Mouse (Mus musculus): ENCODE results near the gene Tspyl3.
"Not testable (repeated sequence)": the region's sequence is repeated elsewhere in the genome, so short reads cannot be mapped to it uniquely, and the experiment has no call there.

Gene Tspyl3

DNA sequence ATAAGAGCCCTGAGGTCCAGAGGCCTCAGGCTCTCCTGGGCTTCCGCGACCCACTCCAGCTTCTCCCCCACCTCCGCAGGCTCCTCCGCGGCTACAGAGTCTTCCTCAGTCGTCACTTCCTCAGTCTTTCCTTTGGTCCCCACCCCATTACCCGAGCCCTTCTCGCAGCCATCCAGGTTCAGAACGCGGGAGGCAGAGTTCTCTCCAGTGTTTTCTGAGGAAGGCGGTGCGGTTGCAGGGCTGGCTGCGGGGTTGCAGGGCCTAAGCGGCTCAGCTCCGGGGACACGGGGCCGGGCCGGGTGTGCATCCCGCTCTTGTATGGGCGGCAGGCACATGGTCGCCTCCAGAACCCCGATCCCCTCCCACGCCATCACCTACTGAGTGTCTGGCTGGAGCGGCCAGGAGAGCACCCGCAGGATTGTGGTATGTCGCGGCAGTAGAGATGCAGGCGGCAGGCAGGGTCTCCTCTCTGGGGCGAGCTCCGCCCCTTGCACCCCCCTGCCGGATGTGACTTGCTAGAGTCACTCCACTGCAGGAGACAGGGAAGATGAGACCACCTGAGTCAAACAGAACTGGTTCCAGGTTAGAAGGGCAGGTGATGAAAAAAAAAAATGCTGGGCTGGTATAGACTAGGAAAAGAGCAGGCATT, at the start of gene Tspyl3:
Tspyl3 (minus strand) TSS at position 496 of the 649 bp plus-strand sequence.
- DNase-seq = no peak

DNA sequence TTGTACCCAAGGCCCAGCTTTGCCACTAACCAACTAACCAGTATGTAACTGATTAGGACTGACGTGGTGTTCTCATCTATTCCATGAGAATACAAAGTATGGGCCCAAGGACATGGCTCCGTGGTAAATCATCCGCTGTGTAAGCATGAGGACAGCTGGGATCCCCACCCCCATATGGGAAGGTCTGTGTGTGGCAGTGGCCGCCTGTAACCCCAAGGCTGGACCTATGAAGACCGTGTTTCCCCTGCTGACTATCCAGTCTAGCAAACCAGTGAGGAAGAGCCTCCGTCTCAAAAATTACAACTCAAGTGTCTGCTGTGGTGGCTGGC, 49.6 kb upstream of the Tspyl3 start:
- no peak for DNase-seq

DNA sequence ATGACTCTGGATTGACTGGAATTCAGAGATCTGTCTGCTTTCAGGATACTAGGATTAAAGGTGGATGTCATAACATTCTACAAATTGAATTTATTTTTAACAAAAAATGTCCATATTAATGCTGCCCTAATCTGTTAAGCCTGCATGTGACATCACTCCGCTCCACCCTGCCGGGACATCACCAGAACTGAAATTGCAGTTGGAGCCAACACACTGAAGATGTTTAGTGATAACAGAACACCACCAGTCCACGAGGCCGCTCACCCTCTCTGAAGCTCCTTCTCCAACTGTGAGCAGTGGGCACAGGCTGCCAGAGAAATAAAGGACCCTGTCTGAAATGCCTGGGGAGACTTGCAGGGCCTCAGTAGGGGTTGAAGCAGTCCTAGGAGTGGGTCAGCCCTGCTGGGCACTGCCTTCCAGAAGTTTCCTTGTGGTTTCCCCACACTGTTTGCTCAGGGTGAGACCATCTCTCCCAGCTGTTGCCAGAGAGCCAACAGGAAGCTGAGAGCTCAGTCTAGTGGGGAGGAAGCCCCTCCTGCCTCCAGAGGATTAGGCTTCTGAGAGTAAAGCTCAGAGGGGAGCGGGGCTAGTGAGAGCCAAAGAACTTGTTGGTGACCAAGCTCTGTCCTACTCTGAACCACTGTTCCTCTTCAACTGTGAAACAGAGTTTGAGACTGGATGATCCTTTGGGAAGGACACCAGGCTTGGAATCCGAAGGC, 49.1 kb upstream of the Tspyl3 start:
- DNase-seq = not testable (repeated sequence)

DNA sequence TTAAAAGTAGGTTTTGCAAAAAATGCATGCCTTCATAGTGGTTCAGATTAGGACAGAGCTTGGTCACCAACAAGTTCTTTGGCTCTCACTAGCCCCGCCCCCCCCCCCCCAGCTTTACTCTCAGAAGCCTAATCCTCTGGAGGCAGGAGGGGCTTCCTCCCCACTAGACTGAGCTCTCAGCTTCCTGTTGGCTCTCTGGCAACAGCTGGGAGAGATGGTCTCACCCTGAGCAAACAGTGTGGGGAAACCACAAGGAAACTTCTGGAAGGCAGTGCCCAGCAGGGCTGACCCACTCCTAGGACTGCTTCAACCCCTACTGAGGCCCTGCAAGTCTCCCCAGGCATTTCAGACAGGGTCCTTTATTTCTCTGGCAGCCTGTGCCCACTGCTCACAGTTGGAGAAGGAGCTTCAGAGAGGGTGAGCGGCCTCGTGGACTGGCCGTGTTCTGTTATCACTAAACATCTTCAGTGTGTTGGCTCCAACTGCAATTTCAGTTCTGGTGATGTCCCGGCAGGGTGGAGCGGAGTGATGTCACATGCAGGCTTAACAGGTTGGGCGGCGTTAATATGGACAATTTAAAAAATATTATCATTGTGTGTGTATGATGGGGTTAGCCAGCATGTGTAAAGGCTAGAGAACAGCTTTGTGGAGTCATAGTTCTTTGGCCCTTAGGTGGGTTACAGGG, 45.1 kb upstream of the Tspyl3 start:
- not testable (repeated sequence) for DNase-seq

DNA sequence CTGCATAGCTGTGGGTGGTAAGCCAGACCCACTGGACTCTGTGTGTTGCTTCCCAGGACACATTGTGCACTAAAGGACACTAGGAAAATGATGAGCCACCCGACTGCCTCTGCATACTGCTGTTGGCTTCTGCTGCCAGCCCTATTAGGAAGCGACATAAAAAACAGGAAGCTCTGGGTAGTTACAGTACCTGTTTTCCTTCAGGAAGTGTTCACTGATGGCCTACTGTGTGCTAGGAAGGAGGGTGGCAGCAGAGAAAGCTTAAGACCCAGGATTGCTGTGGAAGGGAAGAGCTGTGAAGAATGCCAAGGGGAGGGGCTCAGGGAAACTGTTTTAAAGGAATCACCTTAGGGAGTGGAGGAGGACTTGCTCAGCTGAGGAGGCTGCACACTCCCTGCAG, 42.1 kb upstream of the Tspyl3 start:
- no peak for DNase-seq

DNA sequence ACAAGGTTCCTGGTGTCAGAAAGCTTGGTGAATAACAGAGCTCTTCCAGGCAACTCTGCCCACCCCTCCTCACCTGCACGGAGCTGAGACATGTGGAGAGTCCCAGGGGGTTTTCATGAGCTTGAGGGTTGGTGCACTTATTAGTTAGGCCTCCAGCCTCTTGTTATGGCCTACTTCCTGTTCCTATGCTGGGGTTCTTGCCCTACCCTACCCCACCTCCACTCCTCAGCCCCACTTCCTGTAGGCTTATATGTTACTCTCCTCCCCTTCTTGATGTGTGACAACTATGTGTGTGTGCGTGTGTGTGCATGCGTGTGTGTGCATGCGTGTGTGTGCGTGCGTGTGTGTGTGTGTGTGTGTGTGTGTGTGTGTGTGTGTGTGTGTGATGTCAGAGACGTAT, 37.8 kb upstream of the Tspyl3 start:
- no peak for DNase-seq

DNA sequence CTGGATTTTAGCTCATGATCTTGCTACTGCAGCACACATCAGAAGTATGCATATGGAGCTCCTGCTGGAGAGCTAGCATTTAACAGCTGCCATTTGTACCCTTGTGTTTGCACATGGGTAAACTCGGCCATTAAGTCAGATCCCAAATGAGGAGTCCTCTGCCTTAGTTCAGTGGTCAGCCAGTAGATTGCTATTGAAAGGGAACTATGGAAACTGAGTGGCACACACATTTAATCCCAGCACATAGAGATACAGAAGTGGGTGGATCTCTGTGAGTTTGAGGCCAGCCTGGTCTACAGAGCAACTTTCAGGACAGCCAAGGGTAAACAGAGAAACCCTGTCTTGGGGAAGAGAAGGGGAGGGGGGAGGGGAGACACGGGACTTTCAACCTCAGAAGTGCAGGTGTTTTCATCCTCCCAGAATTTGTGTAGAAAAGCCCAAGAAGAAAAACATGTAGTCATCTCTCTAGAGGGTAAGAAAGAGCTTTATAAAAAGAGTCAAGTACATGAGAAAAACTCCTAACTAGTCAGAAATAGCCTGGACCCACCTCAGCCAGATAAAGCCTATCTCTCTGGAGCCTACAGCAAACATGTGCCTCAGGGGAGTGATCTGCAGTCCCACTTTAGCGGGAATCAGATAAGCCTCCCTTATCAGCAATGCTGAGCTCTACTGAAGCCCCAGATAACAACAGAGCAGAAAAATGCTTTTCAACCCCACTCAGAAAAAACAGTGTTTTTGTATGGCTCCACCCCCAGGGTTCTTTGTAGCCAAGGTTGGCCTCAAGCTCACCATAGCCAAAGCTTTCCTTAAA, 34.8 kb upstream of the Tspyl3 start:
- no peak for DNase-seq

DNA sequence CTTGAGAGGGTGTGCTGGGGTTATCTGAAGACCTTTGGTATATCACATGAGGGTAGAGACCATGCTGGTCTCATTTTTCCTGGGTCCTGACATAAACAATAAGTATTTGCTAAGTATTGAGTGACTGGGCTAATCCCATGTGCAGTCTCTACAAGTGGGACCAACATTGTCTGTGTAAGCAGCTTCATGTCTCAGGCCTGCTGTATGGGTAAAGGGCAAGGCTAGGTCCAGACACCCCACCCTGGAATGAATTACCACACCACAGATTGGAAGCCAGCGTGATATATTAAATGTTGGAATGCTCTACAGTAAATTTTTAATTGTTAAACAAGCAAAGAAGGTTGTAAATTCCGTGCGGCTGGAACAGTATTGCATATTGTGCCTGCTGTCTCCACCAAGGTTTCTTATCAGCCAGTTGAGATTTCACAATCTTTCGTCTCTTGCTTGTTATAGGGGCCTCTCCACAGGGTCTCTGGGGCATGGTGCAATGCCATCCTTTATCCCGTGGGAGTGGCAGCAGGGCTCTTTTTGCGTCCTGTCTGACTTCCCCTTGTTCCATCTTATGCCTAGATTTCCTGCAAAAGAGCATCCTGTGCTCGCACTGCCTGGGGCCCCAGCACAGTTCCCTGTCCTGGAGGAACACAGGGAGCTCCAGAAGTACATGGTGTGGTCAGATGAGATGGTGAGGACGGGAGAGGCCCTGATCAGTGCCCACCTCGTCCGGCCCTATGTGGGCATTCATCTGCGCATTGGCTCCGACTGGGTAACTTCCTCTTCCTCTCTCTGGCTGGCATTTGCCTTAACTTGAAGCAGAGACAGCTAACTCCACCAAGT, 34.0 kb upstream of the Tspyl3 start:
- no peak for DNase-seq

DNA sequence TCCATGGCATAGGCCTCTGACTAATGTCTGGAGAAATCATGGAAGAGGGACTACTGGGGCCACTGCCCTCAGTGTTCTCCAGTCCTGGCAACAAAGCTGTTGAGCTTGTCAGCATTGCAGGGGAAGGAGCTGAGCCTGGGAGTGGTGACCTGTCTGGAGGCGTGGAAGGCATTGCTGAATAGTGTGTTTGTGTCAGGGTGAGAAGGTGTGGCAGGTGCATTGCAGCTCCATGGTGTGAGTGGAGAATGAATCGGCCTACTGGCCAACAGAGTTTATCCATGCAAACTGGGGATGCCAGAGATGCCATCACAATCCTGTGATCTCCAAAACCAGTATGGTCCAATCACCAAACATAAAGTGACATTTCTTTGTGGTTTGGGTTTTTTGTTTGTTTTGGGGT, 31.4 kb upstream of the Tspyl3 start:
- no peak for DNase-seq

DNA sequence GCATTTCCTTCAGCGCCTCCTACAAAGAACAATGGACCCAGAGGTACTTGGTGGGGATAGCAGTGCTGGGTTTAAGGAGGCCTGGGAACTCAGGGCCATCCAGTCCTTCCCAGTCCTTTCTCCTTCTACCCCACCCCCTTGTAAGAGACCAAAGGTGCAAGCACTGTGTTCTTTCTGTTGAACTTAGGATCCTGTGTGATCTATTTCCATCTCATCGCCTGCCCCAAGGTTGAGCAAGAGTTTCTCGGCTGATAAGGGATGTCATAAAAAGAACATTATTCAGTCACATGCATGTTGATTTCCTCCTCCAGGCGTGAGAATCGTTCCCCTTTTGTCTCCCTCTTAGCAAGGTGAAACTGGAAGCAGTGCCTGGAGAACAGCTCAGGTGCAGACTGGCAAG, 24.5 kb upstream of the Tspyl3 start:
- DNase-seq = no peak

DNA sequence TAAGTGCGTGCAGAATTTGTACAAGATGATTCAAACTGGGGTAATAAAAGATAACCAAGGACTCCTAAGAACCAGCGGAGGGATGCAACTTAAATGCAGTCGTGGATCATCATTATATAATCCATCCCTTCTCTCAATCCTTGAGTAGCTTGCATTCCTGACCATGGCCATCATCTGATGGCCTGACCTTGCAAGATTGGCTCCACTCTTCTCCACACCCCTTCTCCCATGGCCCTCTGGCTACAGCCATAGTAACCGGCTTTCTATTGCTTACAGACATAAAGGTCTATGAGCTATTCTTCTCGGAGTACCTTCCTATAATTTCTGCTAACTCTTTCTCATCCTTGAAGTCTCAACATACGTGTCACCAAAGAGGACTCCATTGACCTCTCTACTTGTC, 16.9 kb upstream of the Tspyl3 start:
- DNase-seq = no peak

DNA sequence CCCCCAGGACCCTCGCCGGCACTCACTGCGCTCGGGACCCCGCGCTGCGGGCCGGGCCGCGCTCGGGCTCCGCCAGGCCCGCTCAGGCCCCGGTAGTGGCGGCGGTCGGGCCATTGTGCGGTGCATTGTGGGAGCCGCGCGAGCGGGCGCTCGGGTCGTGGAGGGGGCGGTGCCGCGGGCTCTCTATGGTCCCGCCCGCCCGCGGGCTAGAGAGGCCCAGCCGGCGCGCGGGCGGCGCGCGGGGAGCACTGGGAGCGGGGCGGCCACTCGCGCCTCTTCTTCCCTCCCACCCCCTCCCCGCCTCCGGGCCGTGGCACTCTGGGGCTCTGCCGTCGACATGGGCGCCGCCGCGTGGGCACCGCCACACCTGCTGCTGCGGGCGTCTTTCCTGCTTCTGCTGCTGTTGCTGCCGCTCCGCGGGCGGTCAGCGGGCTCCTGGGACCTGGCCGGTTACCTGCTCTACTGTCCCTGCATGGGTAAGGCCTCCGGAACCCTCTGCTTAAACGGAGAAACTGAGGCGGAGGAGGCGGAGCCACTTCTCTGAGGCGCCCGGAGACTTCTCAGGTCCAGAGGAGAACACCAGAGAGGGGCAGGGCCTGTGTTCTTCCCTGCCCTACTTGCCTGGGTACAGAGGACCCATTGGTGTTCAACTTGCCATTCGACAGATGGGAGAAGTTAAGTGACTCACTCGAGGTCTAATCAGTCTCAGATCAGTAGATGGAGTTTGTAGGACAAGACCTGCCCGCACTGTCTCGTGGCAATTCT, 16.2 kb upstream of the Tspyl3 start, which contains the start of the genes Plagl2 and Pofut1:
Plagl2 (minus strand) TSS at position 177 of the 765 bp plus-strand sequence.
Pofut1 (plus strand) TSS at position 284 of the 765 bp plus-strand sequence.
- peak; percentile 89 for DNase-seq

DNA sequence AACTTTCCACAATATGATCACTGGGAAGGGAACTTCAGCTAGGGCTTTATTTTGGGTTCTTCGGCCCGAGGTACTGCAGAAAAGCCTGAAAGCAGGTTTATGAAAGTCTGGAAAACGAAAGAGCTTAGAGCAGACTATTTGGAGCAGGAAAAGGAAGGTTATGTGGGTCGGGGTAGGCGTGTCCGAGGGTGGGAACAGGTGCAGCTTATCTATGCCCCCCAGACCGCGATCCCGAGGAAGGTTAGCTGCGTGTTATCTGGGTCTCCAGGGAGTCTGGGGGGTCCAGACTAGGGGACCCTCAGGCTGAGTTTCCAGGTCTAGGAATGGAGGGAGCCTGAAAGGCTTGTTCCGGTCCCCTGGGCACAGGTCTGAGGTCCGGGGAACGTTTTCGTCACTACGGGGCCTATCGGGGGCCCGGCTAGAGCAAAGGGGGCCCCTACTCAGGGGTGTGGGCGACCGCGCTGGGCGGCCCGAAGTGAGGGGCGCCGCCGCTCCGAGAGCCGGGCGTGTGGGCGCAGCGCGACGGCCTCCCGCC, 15.5 kb upstream of the Tspyl3 start:
- no peak for DNase-seq

DNA sequence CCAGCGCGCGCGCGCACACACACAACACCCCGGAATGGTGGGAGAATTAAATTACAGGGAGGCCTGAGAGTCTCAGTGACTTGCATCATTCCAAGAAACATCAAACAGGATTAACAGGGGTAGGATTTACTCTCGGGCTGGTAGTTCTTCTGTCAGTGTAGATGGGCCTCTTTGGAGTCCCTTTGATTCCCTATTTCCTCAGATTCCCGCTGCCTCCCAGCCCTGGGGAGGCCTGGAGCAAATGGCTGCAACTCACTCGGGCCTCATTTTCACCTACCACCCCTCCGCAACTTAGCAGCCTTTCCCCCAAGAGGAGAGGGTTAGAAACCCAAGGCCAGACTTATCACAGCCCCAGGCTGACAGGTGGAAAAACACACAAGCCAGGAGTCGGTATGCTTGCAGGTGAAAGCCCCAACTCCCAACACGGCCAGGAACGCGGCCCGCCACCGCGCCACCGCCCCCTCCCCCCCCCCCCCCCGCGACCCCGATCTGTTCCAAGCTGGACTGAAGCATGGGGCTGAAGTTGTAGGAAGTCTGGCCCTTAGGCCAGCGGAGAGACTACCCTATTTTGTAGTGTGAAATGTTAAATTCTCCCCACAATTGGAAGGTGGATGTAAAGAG, 14.7 kb upstream of the Tspyl3 start:
- DNase-seq = no peak

DNA sequence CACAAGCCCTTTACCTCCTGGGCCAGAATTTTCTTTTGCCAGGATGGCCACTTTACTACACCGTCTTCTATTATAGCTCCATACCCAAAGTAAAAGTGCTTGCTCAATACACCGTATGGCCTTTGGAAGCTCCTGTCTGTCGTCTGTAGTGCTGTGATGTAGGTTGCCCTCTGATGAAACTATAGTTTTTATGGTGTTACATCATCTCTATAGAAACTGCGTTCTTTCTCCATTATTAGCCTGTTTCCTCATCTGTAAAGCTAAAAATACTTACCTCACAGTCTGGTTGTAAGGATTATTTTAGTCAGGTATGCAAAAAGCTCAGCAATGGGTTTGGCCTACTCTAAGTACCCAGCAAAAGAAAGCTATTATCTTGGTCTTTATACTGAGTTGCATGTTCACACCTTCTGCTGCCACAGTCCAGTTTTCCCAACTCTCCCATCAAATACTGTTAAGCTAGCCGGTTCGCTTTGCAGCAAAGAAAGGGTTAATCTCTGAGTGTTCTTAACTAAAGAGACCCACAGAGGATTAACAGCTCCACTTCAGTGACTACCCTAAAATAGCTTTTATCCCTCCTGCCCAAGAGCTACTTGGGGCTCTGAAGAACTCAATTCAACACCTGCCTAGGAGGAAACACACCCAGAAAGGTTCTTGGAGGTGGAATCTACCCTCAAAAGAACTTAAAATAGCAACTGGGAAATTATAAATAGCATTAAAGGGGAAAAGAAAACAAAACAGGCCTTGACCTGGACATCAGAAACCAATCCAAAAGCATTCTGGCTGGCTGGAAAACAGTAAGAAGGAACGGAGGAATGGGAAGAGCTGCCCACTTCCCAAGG, 14.0 kb upstream of the Tspyl3 start:
- DNase-seq = no peak

DNA sequence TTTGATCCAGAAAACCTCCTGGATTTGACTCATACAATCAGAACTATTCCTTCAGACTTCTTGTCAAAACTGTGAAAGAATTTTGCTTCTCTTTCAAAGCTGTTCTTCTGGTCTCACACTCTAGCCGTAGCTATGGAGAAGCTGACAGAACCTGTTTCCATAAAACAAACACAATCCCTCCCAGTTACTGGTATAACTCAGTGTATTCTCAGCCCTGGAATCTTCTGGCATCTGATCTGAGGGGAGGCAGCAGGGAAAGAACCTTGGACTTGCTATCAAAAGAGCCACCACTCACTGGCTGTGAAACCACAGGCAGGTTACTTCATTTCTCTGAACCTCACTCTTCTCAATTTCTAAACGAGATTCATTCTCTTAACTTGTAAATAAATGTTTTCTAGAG, 13.2 kb upstream of the Tspyl3 start:
- no peak for DNase-seq

DNA sequence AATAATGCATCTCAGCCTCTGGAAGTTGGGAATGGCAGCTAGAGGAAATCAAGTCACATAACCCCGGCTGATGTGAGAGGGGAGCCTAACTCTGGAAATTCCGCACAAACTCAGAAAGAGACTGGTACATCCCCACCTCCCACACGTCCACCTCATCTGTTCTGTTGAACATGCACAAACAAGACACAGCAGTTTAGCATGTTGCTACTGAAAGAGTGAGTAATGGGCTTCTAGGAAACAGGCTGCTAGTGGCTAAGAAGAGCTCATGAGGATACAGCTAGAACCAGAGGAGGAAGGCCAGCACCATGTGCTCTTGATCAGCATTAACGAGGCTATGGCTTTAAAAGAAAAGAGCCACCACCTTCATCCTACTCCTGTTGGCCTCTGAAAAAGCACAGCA, 12.7 kb upstream of the Tspyl3 start:
- DNase-seq = no peak

DNA sequence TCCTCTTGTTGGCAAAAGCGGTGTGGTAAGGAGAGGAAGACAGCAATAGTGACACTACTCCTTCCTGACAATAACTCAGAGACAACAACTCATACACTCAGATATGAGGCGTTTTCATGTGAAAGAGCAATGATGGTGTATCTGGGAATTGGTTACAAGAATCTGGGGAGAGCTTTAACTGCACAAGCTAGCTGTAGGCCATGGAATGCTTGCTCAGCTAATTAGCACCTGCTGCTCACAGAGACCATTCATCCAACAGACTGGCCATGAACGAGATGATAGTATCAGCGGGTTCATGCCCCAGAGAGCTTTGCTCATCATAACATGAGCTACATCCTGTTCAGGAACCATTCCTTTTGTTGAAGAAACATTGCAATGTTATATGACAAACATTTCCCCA, 12.0 kb upstream of the Tspyl3 start:
- DNase-seq = no peak

DNA sequence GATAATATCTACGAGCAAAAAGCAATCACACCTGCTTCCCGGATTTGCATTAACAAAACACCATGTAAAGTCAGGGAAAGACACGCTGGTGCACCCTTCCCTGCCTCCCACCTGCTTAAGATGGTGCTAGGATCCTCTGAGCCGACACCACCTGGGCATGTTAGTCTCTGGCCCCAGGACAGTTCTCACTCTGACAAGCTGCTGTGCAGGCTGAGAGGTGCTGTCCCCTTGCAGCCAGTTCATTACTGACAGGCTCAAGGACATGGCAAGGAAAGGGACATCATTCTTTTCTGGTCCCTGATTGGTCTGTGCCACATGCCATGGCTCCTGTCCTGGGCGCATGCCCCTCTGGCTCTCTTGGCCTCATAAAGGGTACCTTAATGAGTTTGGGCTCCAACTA, 3.3 kb upstream of the Tspyl3 start:
- peak; percentile 33 for DNase-seq

DNA sequence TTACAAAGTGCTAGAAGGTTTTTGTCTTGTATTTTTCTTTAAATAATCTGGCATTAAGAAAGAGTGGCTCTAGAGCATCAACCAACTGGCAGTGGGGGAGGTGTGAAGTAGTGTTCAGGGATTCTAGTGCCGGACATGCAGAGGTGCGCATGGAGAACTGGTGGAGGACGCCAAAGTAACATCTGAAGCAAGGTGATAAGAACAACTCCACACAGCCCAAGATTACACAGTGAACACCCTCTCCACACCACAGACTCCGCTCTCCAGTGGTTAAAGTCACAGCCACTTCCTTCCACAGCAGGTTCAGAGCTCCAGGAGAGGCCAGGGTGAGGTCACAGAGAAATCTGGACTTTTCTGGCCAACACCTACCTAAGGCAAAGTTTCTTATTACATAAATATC, 2.7 kb upstream of the Tspyl3 start:
- DNase-seq = no peak

All from kidney, adult 11 months (tissue).